Mouse (Mus musculus): Measurements from ENCODE around the gene Alg5. TPM values are rescaled to one million over a fixed set of nuclear protein-coding genes. Genes with fewer than 3 reads are reported as not detected.
"Not testable (repeated sequence)": the region's sequence is repeated elsewhere in the genome, so short reads cannot be mapped to it uniquely, and the experiment has no call there.

The Alg5 gene
- total RNA-seq, 2 experiments from 2014 or later, result 21.9 to 22.6 TPM

DNA sequence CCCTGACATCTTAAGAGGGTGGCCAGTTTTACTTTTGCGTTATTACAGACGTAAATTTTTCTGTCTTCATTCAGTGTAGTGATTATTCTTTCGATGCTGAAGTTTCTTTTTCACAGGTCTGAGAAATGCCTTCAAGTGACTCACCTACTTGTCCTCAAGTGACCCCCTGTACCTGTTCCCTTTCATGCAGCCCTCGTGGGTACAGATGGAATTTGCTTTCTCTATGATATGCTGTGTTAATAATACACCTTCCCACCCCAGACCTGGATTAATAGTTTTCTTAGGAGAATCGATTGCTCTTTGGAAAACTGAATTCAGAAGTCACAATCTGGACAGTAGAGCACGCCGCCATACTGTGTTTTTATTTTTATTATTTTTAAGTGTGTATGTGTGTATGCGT, 2.0 kb downstream of the Alg5 start:
- DNase-seq, result no peak

- DNase-seq, result no peak
Observed at GRCm38 (mm10) chr3:54741965-54742364, 6.6 kb downstream of the Alg5 start.

DNA sequence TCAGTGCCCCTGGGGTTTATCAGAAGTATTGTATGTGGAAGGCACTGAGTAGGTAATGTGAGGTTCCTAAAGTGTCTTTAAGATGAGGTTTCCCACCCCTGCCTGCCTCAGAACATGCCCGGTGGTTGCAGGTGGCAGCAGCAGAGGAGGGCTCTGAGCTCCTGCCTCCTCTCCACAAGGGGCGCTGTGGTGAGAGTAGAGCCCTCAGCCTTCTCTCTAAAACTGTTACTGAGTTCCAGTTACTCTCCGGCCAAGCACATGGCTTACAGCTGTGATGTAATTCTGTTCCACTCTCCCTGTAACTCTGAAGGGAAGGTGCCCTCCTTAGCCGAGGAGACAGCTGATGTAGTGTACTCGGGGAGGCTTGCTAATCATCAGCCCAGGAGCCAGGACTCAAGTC, 10.5 kb downstream of the Alg5 start:
- no peak for DNase-seq

- DNase-seq, result no peak
Observed at GRCm38 (mm10) chr3:54753411-54753810, 18.1 kb downstream of the Alg5 start.

- peak; percentile 47 to 56 for DNase-seq
Observed at GRCm38 (mm10) chr3:54755145-54756041, 20.1 kb downstream of the Alg5 start, which contains the start of gene Smad9. Gene Smad9, plus strand, starts transcription at chr3:54755582.

DNA sequence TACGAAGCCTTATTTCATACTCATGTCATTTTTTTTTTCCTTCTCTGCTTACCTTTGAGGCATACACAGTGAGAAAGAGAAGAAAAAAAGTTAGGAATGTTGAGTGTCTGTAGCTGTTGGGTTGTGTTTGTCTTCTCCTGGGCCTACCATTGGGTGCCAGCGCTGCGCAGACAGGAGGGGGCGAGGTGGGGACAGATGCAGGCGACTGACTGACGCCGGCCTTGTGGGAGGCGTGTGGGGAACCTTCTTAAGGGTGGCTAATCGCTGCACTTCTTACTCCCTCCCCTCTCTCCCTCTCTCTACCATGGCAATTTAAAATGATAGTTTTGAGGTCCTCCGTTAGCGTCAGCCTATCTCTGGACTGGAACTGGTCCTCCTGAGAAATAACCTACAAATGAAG, 20.7 kb downstream of the Alg5 start:
- peak; percentile 31 to 48 for DNase-seq

DNA sequence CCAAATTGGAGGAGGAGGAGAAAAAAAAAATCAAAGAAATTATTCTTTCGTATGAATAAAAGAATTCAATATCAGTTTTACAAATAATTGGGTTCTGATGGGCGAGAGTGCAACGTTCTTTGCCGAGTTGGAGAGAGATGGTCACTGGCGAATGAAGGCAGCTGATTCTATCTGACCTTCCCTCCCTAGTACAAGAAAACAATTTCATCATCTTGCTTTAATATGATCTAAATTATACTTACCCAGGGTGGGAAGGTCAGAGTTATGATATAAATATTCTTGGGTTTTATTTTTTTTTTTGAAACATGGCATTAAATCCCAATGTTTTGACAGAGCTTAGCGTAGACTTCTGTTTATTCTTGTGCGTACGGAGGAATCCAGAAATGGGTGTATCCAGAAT, 22.1 kb downstream of the Alg5 start:
- DNase-seq, result no peak

GRCm38 (mm10) chr3:54759211-54759610, 23.9 kb downstream of the Alg5 start:
- DNase-seq, result no peak

DNA sequence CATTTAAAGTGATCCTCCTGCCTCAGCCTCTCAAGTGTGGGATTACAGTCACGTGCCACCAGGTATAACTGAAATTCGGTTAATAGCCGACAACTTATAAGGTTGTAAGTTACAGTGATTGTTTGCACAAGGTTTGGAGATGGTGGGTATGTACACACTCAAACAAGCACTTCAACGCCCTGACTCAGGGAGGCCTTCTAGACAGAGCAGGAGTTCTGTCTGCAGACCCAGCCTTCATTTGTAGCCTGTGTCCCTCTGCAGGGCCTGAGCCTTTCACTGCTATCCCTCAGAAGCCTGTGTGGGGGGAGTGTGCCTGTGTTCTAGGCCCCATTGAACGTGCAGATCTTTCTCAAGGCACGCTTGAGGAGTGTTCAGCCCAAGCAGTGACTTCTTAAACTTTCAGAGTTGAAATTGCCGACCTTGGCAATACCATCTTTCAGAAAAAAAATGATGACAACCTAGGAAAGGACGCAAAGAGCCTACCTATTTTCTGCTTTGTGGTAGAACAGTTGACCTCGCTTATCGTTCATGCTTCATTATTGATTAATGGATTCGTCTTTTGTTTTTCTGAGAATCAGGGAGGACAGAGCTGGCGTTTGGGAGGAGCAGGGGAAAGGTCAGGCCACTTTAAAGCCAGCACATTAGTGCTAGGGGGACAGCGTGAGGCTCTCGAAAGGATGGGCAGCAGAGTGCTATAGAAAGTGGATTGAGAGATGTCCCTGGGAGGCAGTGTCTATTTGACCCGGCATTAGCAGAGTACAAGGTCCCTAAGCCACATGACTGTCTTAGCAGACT, 25.2 kb downstream of the Alg5 start:
- no peak for DNase-seq

DNA sequence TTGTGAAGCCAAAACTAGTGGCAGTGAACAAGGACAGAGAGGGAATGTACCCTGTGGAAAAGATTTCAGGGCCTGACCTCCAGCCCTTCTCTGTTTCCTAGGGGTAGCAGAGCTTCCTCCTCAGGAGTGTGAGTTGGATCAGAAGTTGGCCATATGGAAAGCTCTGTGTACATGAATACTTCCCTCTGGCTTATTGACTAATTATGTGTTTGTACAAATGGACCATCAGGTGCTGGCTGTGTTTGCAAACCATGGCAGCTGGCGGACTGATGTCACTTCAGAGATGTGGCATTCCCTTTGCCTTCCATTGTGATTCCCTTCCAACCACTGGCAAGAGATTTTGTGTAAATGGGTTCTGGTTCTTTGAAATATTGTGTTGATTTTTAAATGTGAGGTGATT, 25.9 kb downstream of the Alg5 start:
- DNase-seq, result no peak

DNA sequence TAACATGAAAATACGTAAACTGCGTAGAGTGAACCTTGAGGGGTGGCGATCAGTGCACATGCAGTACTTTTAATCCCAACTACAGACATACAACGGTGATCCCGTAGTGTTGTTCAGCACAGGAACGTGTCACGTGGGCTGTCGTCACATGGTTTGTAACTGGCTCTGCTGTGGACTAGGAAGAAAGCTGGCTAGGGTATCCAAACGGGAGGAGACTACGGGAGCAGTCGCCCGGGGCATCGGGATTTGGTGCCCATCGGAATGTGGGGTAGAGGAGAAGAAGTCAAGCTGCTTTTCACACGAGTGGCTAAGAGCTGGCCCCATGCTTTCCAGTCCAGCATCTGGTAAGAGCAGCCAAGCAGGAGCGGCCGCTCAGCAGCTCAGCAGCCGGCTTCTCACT, 29.1 kb downstream of the Alg5 start:
- peak; percentile 35 to 44 for DNase-seq

- not testable (repeated sequence) for DNase-seq
Observed at GRCm38 (mm10) chr3:54765521-54765920, 30.2 kb downstream of the Alg5 start.

- DNase-seq, result no peak
Observed at GRCm38 (mm10) chr3:54766034-54766433, 30.7 kb downstream of the Alg5 start.

GRCm38 (mm10) chr3:54766811-54767210, 31.5 kb downstream of the Alg5 start:
- DNase-seq, result no peak

- no peak for DNase-seq
Observed at GRCm38 (mm10) chr3:54768592-54768991, 33.3 kb downstream of the Alg5 start.

- no peak for DNase-seq
Observed at GRCm38 (mm10) chr3:54769349-54770275, 34.3 kb downstream of the Alg5 start.

DNA sequence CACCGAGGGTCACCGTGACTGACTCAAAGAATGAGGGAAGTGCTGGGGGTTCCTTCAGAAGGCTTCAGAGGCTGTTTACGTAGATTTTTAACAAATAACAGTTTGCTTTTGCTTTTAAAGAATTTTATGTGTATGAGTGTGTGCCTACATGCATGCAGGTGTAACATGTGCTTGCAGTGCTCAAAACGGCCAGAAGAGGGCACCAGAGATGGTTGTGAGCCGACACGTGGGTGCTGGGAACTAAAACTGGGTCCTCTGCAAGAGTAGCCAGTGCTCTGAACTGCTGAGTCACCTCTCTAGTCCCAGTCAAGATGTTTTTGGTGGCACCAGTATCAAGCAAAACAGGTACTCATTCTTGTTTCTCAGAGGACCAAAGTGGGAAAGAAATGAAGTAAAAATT, 38.3 kb downstream of the Alg5 start:
- DNase-seq, result no peak

DNA sequence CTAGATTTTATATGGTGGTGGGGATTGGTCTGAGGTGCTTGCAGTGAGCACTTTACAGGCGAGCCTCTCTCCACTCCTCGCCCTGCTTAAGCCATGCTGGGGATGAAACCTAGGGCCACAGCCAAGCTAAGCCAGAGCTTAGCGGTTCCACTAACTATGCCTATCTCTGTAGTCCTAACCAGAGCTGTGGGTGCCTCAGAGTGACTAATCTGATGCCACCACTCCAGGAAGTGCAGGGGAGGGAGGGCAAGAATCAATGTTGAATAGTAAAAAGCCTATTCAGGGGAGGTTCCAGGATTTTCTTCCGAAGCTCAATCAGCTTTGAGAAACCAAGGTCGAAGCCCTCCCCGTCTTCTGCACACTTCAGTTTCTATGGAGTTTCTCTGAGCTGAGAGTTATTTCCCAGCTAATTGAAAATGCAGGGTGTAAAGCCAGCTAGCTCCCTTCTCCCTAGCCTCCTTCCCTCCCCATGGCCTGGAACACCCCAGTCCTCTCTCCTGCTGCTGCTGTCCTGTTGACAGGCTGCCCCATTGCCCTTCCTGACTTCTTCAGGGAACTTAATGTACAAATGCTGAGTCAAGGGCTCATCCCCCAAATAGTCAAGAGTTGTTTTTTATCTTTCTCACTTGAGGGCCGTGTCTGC, 40.8 kb downstream of the Alg5 start:
- no peak for DNase-seq

DNA sequence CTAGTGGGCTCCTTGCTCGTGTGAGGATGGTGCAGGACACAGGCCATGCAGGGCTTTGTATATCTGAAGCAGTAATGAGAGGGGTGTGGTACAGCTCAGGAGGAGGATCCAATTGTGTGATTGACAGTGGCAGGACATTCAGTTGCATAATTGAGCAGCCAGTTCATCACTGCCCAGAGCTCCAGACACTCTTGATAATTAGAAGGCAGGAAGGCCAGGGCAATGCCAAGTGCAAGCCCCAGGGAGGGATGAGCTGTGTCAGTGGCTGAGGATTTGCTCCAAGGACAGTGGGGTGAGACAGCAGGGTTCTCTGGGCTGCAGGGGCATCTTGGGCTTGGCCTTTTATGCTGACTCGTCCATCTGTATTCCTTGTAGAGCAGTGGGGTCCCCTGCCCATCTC, 55.3 kb downstream of the Alg5 start:
- DNase-seq, result no peak

- DNase-seq, result no peak
Observed at GRCm38 (mm10) chr3:54791822-54792677, 56.7 kb downstream of the Alg5 start.

GRCm38 (mm10) chr3:54793762-54794161, 58.4 kb downstream of the Alg5 start:
- DNase-seq, result no peak
